Mouse (Mus musculus) lung, embryonic 16.5 days (tissue): ENCODE data around the gene Cnr2. TPM values are rescaled to one million over a fixed set of nuclear protein-coding genes. Genes with fewer than 3 reads are reported as not detected.
A peak's percentile ranks its signal among the peaks of the same experiment; 100 is the strongest.

Experiments
- ATAC-seq: fragments of 200-750 bp; cut with Nextera tagmentation; 2 replicates; pipeline ENCODE4 v1.8.0; 2017; ENCODE audit warnings: low read depth, mild to moderate bottlenecking, moderate library complexity
- H3K27ac ChIP-seq: fragments of 300-500 bp; sonication (generic); 2 replicates; pipeline ENCODE4 v1.5.1; 2014; ENCODE audit warnings: mild to moderate bottlenecking, control low read depth, low read length
- H3K27me3 ChIP-seq: fragments of 300-500 bp; sonication (generic); 2 replicates; pipeline ENCODE4 v1.6.1; 2014; ENCODE audit warnings: low read depth, low read length, mixed read lengths; ENCODE audit not compliant: control insufficient read depth, insufficient read depth
- H3K36me3 ChIP-seq: fragments of 300-500 bp; sonication (generic); 2 replicates; pipeline ENCODE4 v1.6.1; 2014; ENCODE audit warnings: low read length; ENCODE audit not compliant: control insufficient read depth, insufficient read depth
- H3K4me1 ChIP-seq: fragments of 300-500 bp; sonication (generic); replicated peaks from 2 replicates; pipeline ENCODE4 v1.6.1; 2014; ENCODE audit warnings: low read length, mixed read lengths; ENCODE audit not compliant: control insufficient read depth, insufficient read depth
- H3K4me2 ChIP-seq: fragments of 300-500 bp; sonication (generic); 2 replicates; pipeline ENCODE4 v1.6.1; 2014; ENCODE audit warnings: low read depth, low read length, control low read depth
- H3K4me3 ChIP-seq: fragments of 300-500 bp; sonication (generic); 2 replicates; pipeline ENCODE4 v1.5.1; 2014; ENCODE audit warnings: mild to moderate bottlenecking, low read length, control low read depth
- H3K9ac ChIP-seq: fragments of 300-500 bp; sonication (generic); 2 replicates; pipeline ENCODE4 v1.6.1; 2014; ENCODE audit warnings: low read length, control low read depth
- H3K9me3 ChIP-seq: fragments of 300-500 bp; sonication (generic); 2 replicates; pipeline ENCODE4 v1.6.1; 2016; ENCODE audit warnings: low read length; ENCODE audit not compliant: control insufficient read depth
- WGBS: fragments of 180-500 bp; shearing (Covaris S2); extraction: QIAGEN DNeasy Blood & Tissue Kit; methylation state at CpG from one replicate; pipeline ENCODE4 v1.1.7; 2014; 5-methylcytosine and 5-hydroxymethylcytosine counted together
- polyA plus RNA-seq: library from polyadenylated mRNA; unstranded; fragments of >200 nt; fragmentation: Nextera tagmentation; extraction: Ambion mirVana; gene quantifications from 2 replicates; pipeline ENCODE4 v1.2.1, GENCODE M21; 2015

Cnr2 gene
- polyA plus RNA-seq, 1 experiment from 2014 or later = 1.3 TPM

GRCm38 (mm10) chr4:135856223-135857091 lies 38.7 kb upstream of the Cnr2 start:
- under 1% methylated on average over 90 of the region's 91 CpGs for WGBS
- Histone ChIP-seq H3K9me3 (no peaks in the 10 kb centered on the region), H3K4me3 (peak overlapping the region; percentile 91), H3K4me1 (peaks cover 32% of the 10 kb centered on the region), H3K9ac (peak overlapping the region; percentile 88), H3K27me3 (no peaks in the 10 kb centered on the region), H3K27ac (peak overlapping the region; percentile 99), H3K36me3 (no peaks in the 10 kb centered on the region), H3K4me2 (peak overlapping the region; percentile 76)
- ATAC-seq = peak; percentile 73

GRCm38 (mm10) chr4:135857597-135858186 lies 37.5 kb upstream of the Cnr2 start:
- Histone ChIP-seq H3K36me3 (peaks cover 2% of the 10 kb centered on the region), H3K9me3 (no peaks in the 10 kb centered on the region), H3K27ac (peak overlapping the region; percentile 46), H3K4me1 (peaks cover 32% of the 10 kb centered on the region), H3K4me2 (peak overlapping the region; percentile 76), H3K27me3 (no peaks in the 10 kb centered on the region), H3K4me3 (peak overlapping the region; percentile 91), H3K9ac (peak overlapping the region; percentile 69)
- WGBS = under 1% methylated on average over 6 of the region's 7 CpGs
- ATAC-seq = no peak

GRCm38 (mm10) chr4:135868996-135869395 lies 26.2 kb upstream of the Cnr2 start:
- no peak for ATAC-seq
- no peak overlapping the region for H3K4me3 ChIP-seq

GRCm38 (mm10) chr4:135870227-135871023 lies 24.8 kb upstream of the Cnr2 start:
- H3K4me3 ChIP-seq = peak overlapping the region; percentile 23

More at GRCm38 (mm10) chr4:135868996-135869395, 26.2 kb upstream of the Cnr2 start:
- Histone ChIP-seq H3K9ac (no peak overlapping the region), H3K27ac (peak overlapping the region; percentile 27; the same call in 1 of the 2 replicates), H3K27me3 (no peaks in the 10 kb centered on the region), H3K36me3 (peaks cover 18% of the 10 kb centered on the region), H3K4me1 (peaks cover 16% of the 10 kb centered on the region), H3K4me2 (no peak overlapping the region), H3K9me3 (no peaks in the 10 kb centered on the region)
- 43% methylated on average over 2 of the region's 2 CpGs for WGBS

GRCm38 (mm10) chr4:135872015-135872414 lies 23.2 kb upstream of the Cnr2 start:
- peak overlapping the region; percentile 86 for H3K4me3 ChIP-seq
- H3K4me2 ChIP-seq = peak overlapping the region; percentile 92
- H3K4me1 ChIP-seq = peaks cover 46% of the 10 kb centered on the region
- ATAC-seq = no peak
- H3K36me3 ChIP-seq = peaks cover 14% of the 10 kb centered on the region
- H3K27me3 ChIP-seq = no peaks in the 10 kb centered on the region
- H3K27ac ChIP-seq = peak overlapping the region; percentile 45
- WGBS = 17% methylated on average over 3 of the region's 3 CpGs
- no peaks in the 10 kb centered on the region for H3K9me3 ChIP-seq
- H3K9ac ChIP-seq = peak overlapping the region; percentile 96

More at GRCm38 (mm10) chr4:135870227-135871023, 24.8 kb upstream of the Cnr2 start:
- peak overlapping the region; percentile 44 for H3K4me2 ChIP-seq
- no peaks in the 10 kb centered on the region for H3K9me3 ChIP-seq
- peaks cover 18% of the 10 kb centered on the region for H3K36me3 ChIP-seq
- H3K4me1 ChIP-seq = peaks cover 30% of the 10 kb centered on the region
- H3K9ac ChIP-seq = peak overlapping the region; percentile 43
- 18% methylated on average over 2 of the region's 2 CpGs for WGBS
- no peak for ATAC-seq
- no peak overlapping the region for H3K27ac ChIP-seq
- no peaks in the 10 kb centered on the region for H3K27me3 ChIP-seq

- no peaks in the 10 kb centered on the region for H3K27me3 ChIP-seq
- H3K27ac ChIP-seq = peak overlapping the region; percentile 100
- H3K9me3 ChIP-seq = no peaks in the 10 kb centered on the region
- peaks cover 48% of the 10 kb centered on the region for H3K4me1 ChIP-seq
- WGBS = 5% methylated on average over 17 of the region's 17 CpGs
- H3K36me3 ChIP-seq = peaks cover 14% of the 10 kb centered on the region
- H3K4me2 ChIP-seq = peak overlapping the region; percentile 92
- peak overlapping the region; percentile 86 for H3K4me3 ChIP-seq
- no peak for ATAC-seq
- H3K9ac ChIP-seq = peak overlapping the region; percentile 96
Observed at GRCm38 (mm10) chr4:135872589-135873391, 22.4 kb upstream of the Cnr2 start.

- peak within 1 kb of the TSS; percentile 92 for H3K4me2 ChIP-seq
- peak; percentile 95 for ATAC-seq
- peak within 1 kb of the TSS; percentile 100 for H3K27ac ChIP-seq
- H3K9me3 ChIP-seq = no peaks in the 10 kb centered on the region
- under 1% methylated on average over 57 of the region's 60 CpGs for WGBS
- peak within 1 kb of the TSS; percentile 96 for H3K9ac ChIP-seq
- peaks cover 48% of the 10 kb centered on the region for H3K4me1 ChIP-seq
- no peaks in the 10 kb centered on the region for H3K27me3 ChIP-seq
- peaks cover 14% of the 10 kb centered on the region for H3K36me3 ChIP-seq
- peak within 1 kb of the TSS; percentile 86 for H3K4me3 ChIP-seq
Observed at GRCm38 (mm10) chr4:135873526-135874202, 21.5 kb upstream of the Cnr2 start, which contains the start of gene Pnrc2. Gene Pnrc2 (minus strand): TSS chr4:135873850.
